Mouse (Mus musculus): ENCODE measurements around the gene Ablim2. TPM values are rescaled to one million over a fixed set of nuclear protein-coding genes. Genes with fewer than 3 reads are reported as not detected.

The Ablim2 gene
- polyA plus RNA-seq, 1 experiment from 2014 or later = 2.0 TPM

- peak; percentile 98 for TF ChIP-seq CTCF (IDR thresholded peaks at IDR 0.05; ENCODE audit: low read depth)
- Histone ChIP-seq H3K27me3 (replicated peaks; ENCODE audit: control insufficient read depth, insufficient read depth, low read length) (no peaks in the 10 kb centered on the region), H3K27ac (ENCODE audit: low read depth, low read length) (no peak overlapping the region), H3K4me2 (replicated peaks; ENCODE audit: low read depth) (no peak overlapping the region), H3K9ac (ENCODE audit: low read depth, low read length) (no peak overlapping the region), H3K4me3 (ENCODE audit: low read depth, low read length) (no peak overlapping the region), H3K4me1 (replicated peaks; ENCODE audit: control insufficient read depth, insufficient read depth, low read length) (no peaks in the 10 kb centered on the region), H3K9me3 (ENCODE audit: control insufficient read depth) (no peaks in the 10 kb centered on the region), H3K36me3 (ENCODE audit: control insufficient read depth, insufficient read depth) (no peaks in the 10 kb centered on the region)
- peak; percentile 53 for ATAC-seq
- 56% methylated on average over 7 of the region's 7 CpGs for WGBS
These were observed 37.9 kb downstream of the Ablim2 start for GRCm38 (mm10) chr5:35795481-35796048.

GRCm38 (mm10) chr5:35796136-35796535 lies 38.5 kb downstream of the Ablim2 start:
- ATAC-seq = no peak
- Histone ChIP-seq H3K4me3 (ENCODE audit: low read depth, low read length) (no peak overlapping the region), H3K36me3 (ENCODE audit: control insufficient read depth, insufficient read depth) (no peaks in the 10 kb centered on the region), H3K4me2 (replicated peaks; ENCODE audit: low read depth) (no peak overlapping the region), H3K9me3 (ENCODE audit: control insufficient read depth) (no peaks in the 10 kb centered on the region), H3K27me3 (replicated peaks; ENCODE audit: control insufficient read depth, insufficient read depth, low read length) (no peaks in the 10 kb centered on the region), H3K27ac (ENCODE audit: low read depth, low read length) (no peak overlapping the region), H3K9ac (ENCODE audit: low read depth, low read length) (no peak overlapping the region), H3K4me1 (replicated peaks; ENCODE audit: control insufficient read depth, insufficient read depth, low read length) (no peaks in the 10 kb centered on the region)
- 65% methylated on average over 5 of the region's 5 CpGs for WGBS
- TF ChIP-seq CTCF (IDR thresholded peaks at IDR 0.05; ENCODE audit: low read depth) = no peak

GRCm38 (mm10) chr5:35799090-35799489 lies 41.4 kb downstream of the Ablim2 start:
- WGBS = 34% methylated on average over 5 of the region's 5 CpGs
- H3K4me1 ChIP-seq (replicated peaks; ENCODE audit: control insufficient read depth, insufficient read depth, low read length) = no peaks in the 10 kb centered on the region
- TF ChIP-seq CTCF (IDR thresholded peaks at IDR 0.05; ENCODE audit: low read depth) = no peak

GRCm38 (mm10) chr5:35803416-35803815 lies 45.7 kb downstream of the Ablim2 start:
- H3K27ac ChIP-seq (ENCODE audit: low read depth, low read length) = no peak overlapping the region
- TF ChIP-seq CTCF (IDR thresholded peaks at IDR 0.05; ENCODE audit: low read depth) = no peak
- no peak for ATAC-seq
- H3K9ac ChIP-seq (ENCODE audit: low read depth, low read length) = no peak overlapping the region
- WGBS = 87% methylated on average over 5 of the region's 5 CpGs
- H3K4me1 ChIP-seq (replicated peaks; ENCODE audit: control insufficient read depth, insufficient read depth, low read length) = no peaks in the 10 kb centered on the region
- H3K27me3 ChIP-seq (replicated peaks; ENCODE audit: control insufficient read depth, insufficient read depth, low read length) = no peaks in the 10 kb centered on the region
- H3K4me3 ChIP-seq (ENCODE audit: low read depth, low read length) = no peak overlapping the region
- no peaks in the 10 kb centered on the region for H3K36me3 ChIP-seq (ENCODE audit: control insufficient read depth, insufficient read depth)
- no peaks in the 10 kb centered on the region for H3K9me3 ChIP-seq (ENCODE audit: control insufficient read depth)
- H3K4me2 ChIP-seq (replicated peaks; ENCODE audit: low read depth) = no peak overlapping the region

More at GRCm38 (mm10) chr5:35799090-35799489, 41.4 kb downstream of the Ablim2 start:
- Histone ChIP-seq H3K27ac (ENCODE audit: low read depth, low read length) (no peak overlapping the region), H3K4me3 (ENCODE audit: low read depth, low read length) (no peak overlapping the region), H3K9me3 (ENCODE audit: control insufficient read depth) (no peaks in the 10 kb centered on the region), H3K9ac (ENCODE audit: low read depth, low read length) (no peak overlapping the region), H3K4me2 (replicated peaks; ENCODE audit: low read depth) (no peak overlapping the region), H3K27me3 (replicated peaks; ENCODE audit: control insufficient read depth, insufficient read depth, low read length) (no peaks in the 10 kb centered on the region), H3K36me3 (ENCODE audit: control insufficient read depth, insufficient read depth) (no peaks in the 10 kb centered on the region)
- ATAC-seq = no peak

GRCm38 (mm10) chr5:35804685-35805084 lies 47.0 kb downstream of the Ablim2 start:
- no peak for TF ChIP-seq CTCF (IDR thresholded peaks at IDR 0.05; ENCODE audit: low read depth)
- WGBS = 90% methylated on average over 4 of the region's 4 CpGs

GRCm38 (mm10) chr5:35805209-35805608 lies 47.5 kb downstream of the Ablim2 start:
- WGBS = 91% methylated on average over 3 of the region's 3 CpGs
- Histone ChIP-seq H3K36me3 (ENCODE audit: control insufficient read depth, insufficient read depth) (no peaks in the 10 kb centered on the region), H3K4me1 (replicated peaks; ENCODE audit: control insufficient read depth, insufficient read depth, low read length) (no peaks in the 10 kb centered on the region), H3K27me3 (replicated peaks; ENCODE audit: control insufficient read depth, insufficient read depth, low read length) (no peaks in the 10 kb centered on the region), H3K4me2 (replicated peaks; ENCODE audit: low read depth) (no peak overlapping the region), H3K9me3 (ENCODE audit: control insufficient read depth) (no peaks in the 10 kb centered on the region), H3K9ac (ENCODE audit: low read depth, low read length) (no peak overlapping the region), H3K27ac (ENCODE audit: low read depth, low read length) (no peak overlapping the region), H3K4me3 (ENCODE audit: low read depth, low read length) (no peak overlapping the region)
- no peak for TF ChIP-seq CTCF (IDR thresholded peaks at IDR 0.05; ENCODE audit: low read depth)
- ATAC-seq = no peak

More at GRCm38 (mm10) chr5:35804685-35805084, 47.0 kb downstream of the Ablim2 start:
- Histone ChIP-seq H3K4me1 (replicated peaks; ENCODE audit: control insufficient read depth, insufficient read depth, low read length) (no peaks in the 10 kb centered on the region), H3K36me3 (ENCODE audit: control insufficient read depth, insufficient read depth) (no peaks in the 10 kb centered on the region), H3K4me3 (ENCODE audit: low read depth, low read length) (no peak overlapping the region), H3K27ac (ENCODE audit: low read depth, low read length) (no peak overlapping the region), H3K9me3 (ENCODE audit: control insufficient read depth) (no peaks in the 10 kb centered on the region), H3K4me2 (replicated peaks; ENCODE audit: low read depth) (no peak overlapping the region), H3K27me3 (replicated peaks; ENCODE audit: control insufficient read depth, insufficient read depth, low read length) (no peaks in the 10 kb centered on the region), H3K9ac (ENCODE audit: low read depth, low read length) (no peak overlapping the region)
- ATAC-seq = no peak

Data from intestine, postnatal 0 days (tissue).